Mouse (Mus musculus): ENCODE results near the gene Syngr4.

GRCm38 (mm10) chr7:45876895-45877294 lies 19.6 kb downstream of the Syngr4 start:
- TF ChIP-seq CTCF (IDR thresholded peaks at IDR 0.05; ENCODE audit: low read depth, low read length) (no peak), POLR2A (IDR thresholded peaks at IDR 0.05; ENCODE audit: extremely low read depth, insufficient read depth, low read length) (no peak)
